In the genomic region with DNA sequence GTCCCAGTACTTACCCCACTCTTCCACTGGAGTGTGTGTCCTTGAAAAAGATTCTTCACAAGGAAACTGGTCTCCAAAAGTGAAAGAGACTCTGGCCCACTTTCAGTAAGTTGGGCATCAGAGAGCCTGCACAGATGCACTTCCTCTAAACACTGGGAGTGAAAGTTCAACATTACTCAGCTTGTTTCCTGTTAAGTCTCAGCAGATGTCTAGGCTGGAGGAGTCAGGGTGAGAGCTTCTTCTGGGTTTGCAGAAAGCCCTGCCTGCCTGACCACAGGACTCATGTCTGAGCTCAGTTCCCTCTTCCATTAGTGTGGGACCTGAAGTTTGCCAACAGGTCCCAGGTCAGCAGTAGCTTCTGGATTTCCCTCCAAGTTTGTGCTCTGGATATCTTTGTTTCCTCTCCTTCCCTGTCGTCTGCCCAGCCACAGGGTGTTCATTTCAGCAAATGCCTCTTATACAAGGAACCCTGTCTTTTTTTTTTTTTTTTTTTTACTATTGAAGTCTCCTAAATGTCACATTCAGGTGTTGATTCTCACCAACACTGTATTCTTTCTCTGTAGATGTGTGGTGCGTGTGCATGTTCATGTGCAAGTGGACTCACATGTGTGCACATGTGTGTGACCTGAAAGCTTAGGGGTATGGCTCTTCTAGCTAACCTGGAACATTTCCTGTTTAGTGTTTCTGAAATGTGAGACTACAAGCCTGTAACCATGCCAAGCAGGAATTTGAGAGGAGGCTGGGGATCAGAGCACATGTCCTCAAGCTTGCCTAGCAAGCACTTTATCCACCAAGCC, we compare ENCODE assay signal across 10 mouse cellular contexts. TPM values are rescaled to one million over a fixed set of nuclear protein-coding genes. Genes with fewer than 3 reads are reported as not detected.
DNase-seq lines count a peak whose midpoint lies in the region; TF ChIP-seq lines count a peak whose summit lies in the region.
"Had no signal": no experiment of that assay in that cellular context is flagged by ENCODE, and none has a peak within 500 bp of the region (broad histone marks: within the 10 kb centered on the region; RNA-seq: fewer than 3 reads in every experiment).

A gene (minus strand): TSS at position 50 of the 797 bp plus-strand sequence.

- no peaks in the 10 kb centered on the region for H3K4me1 ChIP-seq in cerebellum, adult 2 months (ENCODE audit: control insufficient read depth, insufficient read depth, low read length)
- H3K4me1 ChIP-seq: hindbrain, embryonic 12.5 days had no signal

- no peak for TF ChIP-seq POLR2A in cerebellum, adult 2 months (IDR thresholded peaks at IDR 0.05; ENCODE audit: borderline replicate concordance, insufficient read depth, low read length)

- H3K27ac ChIP-seq in cerebellum, adult 2 months (ENCODE audit: insufficient read depth, low read length) = no peak within 1 kb of the TSS
- H3K27ac ChIP-seq: hindbrain, embryonic 12.5 days had no signal

- 64% methylated on average over 2 of the region's 2 CpGs for WGBS in cerebellum, adult 2 months

- no peak within 1 kb of the TSS for H3K4me3 ChIP-seq in cerebellum, adult 2 months (replicated peaks; ENCODE audit: insufficient read depth, low read depth, low read length)
- H3K4me3 ChIP-seq: hindbrain, embryonic 12.5 days had no signal

- no peaks in the 10 kb centered on the region for H3K27me3 ChIP-seq in cerebellum, adult 2 months (ENCODE audit: control insufficient read depth, insufficient read depth, low read length)
- H3K27me3 ChIP-seq: hindbrain, embryonic 12.5 days had no signal

- TF ChIP-seq CTCF in cerebellum, adult 2 months (IDR thresholded peaks at IDR 0.05; ENCODE audit: borderline replicate concordance, insufficient read depth, low read depth, low read length) = no peak

- DNase-seq in kidney, postnatal 14 days = peak; percentile 2
- DNase-seq in kidney, postnatal 25 days = no peak
- peak; percentile 27 for DNase-seq in CD4-positive helper T cell, adult 2 months (ENCODE audit: low read depth, low spot score)
- peak; percentile 54 for DNase-seq in brain, adult 2 months (ENCODE audit: low read depth, low spot score)
- peak; percentile 32 to 38 for DNase-seq in lung, postnatal 4 days
- DNase-seq in yolk sac, embryonic 10.5 days (ENCODE audit: low spot score) = no peak
- DNase-seq in urinary bladder, adult 2 months (ENCODE audit: low spot score) = no peak
- DNase-seq in cerebellum, adult 2 months = no peak
- DNase-seq: adrenal gland, postnatal 25 days had no signal

RNA-seq across cellular contexts. Expression of the gene that starts here (rescaled TPM):
- polyA plus RNA-seq in urinary bladder, adult 2 months (2012; rRNA removed) = 1.2 TPM in 2 replicates
- 0.13 and 0.24 TPM in 2 replicates for polyA plus RNA-seq in cerebellum, adult 2 months (2012; rRNA removed)
- polyA plus RNA-seq: hindbrain, embryonic 12.5 days had no signal

Comparison
In these comparisons a context has a peak if more than half of its experiments do, and no peak if none do; other contexts are left out.
1. DNase-seq: peak in kidney, postnatal 14 days (single experiment), CD4-positive helper T cell, adult 2 months (single experiment), brain, adult 2 months (single experiment) and lung, postnatal 4 days (2 of 2); none in kidney, postnatal 25 days (0 of 2), yolk sac, embryonic 10.5 days (single experiment), urinary bladder, adult 2 months (single experiment) and cerebellum, adult 2 months (0 of 2).